Mouse (Mus musculus): ENCODE measurements around the gene Sos1. TPM values are rescaled to one million over a fixed set of nuclear protein-coding genes. Genes with fewer than 3 reads are reported as not detected.

Gene Sos1
- polyA plus RNA-seq, 1 experiment from 2014 or later = 2.2 TPM

- Histone ChIP-seq H3K4me3 (ENCODE audit: low read depth, low read length) (no peak overlapping the region), H3K9me3 (ENCODE audit: control insufficient read depth, low read length) (no peaks in the 10 kb centered on the region), H3K4me1 (replicated peaks; ENCODE audit: control insufficient read depth, insufficient read depth) (no peaks in the 10 kb centered on the region), H3K27ac (replicated peaks) (no peak overlapping the region), H3K4me2 (replicated peaks; ENCODE audit: low read depth) (no peak overlapping the region), H3K9ac (ENCODE audit: low read length) (no peak overlapping the region), H3K36me3 (ENCODE audit: control insufficient read depth, insufficient read depth, low read length) (no peaks in the 10 kb centered on the region), H3K27me3 (ENCODE audit: control insufficient read depth, insufficient read depth, low read length) (no peaks in the 10 kb centered on the region)
- ATAC-seq (ENCODE audit: low FRiP score, low TSS enrichment) = no peak
- TF ChIP-seq EP300 (optimal IDR thresholded peaks at IDR 0.05) (no peak), CTCF (IDR thresholded peaks at IDR 0.05; ENCODE audit: low read depth) (no peak)
- 68% methylated on average over 9 of the region's 9 CpGs for WGBS
- no peak for DNase-seq (ENCODE audit: low spot score)
Measured at GRCm38 (mm10) chr17:80517244-80517643, 37.0 kb upstream of the Sos1 start.

DNA sequence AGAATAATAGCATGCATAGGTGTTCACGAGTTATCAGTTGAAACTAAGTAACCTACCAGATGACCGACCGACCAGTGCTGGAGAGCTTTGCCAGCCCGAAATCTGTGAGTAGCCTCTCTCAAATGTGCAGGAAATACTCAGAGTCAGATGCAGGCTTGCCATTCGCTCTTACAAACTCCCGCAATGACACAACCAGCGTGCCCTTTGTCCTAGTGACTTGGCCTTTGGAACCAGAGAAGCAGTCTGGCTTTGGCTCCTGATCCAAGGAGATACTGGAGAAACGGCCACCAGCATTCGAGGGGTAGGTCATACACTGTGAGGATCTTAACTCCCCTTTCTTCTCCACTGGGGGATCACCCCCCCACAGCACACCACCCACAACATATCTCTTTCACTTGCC, 35.7 kb upstream of the Sos1 start:
- Histone ChIP-seq H3K4me2 (replicated peaks; ENCODE audit: low read depth) (no peak overlapping the region), H3K9me3 (ENCODE audit: control insufficient read depth, low read length) (no peaks in the 10 kb centered on the region), H3K4me3 (ENCODE audit: low read depth, low read length) (no peak overlapping the region), H3K9ac (ENCODE audit: low read length) (no peak overlapping the region), H3K27ac (replicated peaks) (no peak overlapping the region), H3K27me3 (ENCODE audit: control insufficient read depth, insufficient read depth, low read length) (no peaks in the 10 kb centered on the region), H3K4me1 (replicated peaks; ENCODE audit: control insufficient read depth, insufficient read depth) (no peaks in the 10 kb centered on the region), H3K36me3 (ENCODE audit: control insufficient read depth, insufficient read depth, low read length) (no peaks in the 10 kb centered on the region)
- ATAC-seq (ENCODE audit: low FRiP score, low TSS enrichment) (no peak), DNase-seq (ENCODE audit: low spot score) (no peak)
- 88% methylated on average over 9 of the region's 9 CpGs for WGBS
- no peak for TF ChIP-seq CTCF (IDR thresholded peaks at IDR 0.05; ENCODE audit: low read depth)
- TF ChIP-seq EP300 (optimal IDR thresholded peaks at IDR 0.05) = no peak

- Histone ChIP-seq H3K9me3 (ENCODE audit: control insufficient read depth, low read length) (no peaks in the 10 kb centered on the region), H3K36me3 (ENCODE audit: control insufficient read depth, insufficient read depth, low read length) (no peaks in the 10 kb centered on the region), H3K27ac (replicated peaks) (no peak overlapping the region), H3K27me3 (ENCODE audit: control insufficient read depth, insufficient read depth, low read length) (no peaks in the 10 kb centered on the region), H3K4me1 (replicated peaks; ENCODE audit: control insufficient read depth, insufficient read depth) (no peaks in the 10 kb centered on the region), H3K9ac (ENCODE audit: low read length) (no peak overlapping the region), H3K4me3 (ENCODE audit: low read depth, low read length) (no peak overlapping the region), H3K4me2 (replicated peaks; ENCODE audit: low read depth) (no peak overlapping the region)
- no peak for DNase-seq (ENCODE audit: low spot score)
- no peak for ATAC-seq (ENCODE audit: low FRiP score, low TSS enrichment)
- no peak for TF ChIP-seq EP300 (optimal IDR thresholded peaks at IDR 0.05)
- no peak for TF ChIP-seq CTCF (IDR thresholded peaks at IDR 0.05; ENCODE audit: low read depth)
- 82% methylated on average over 7 of the region's 7 CpGs for WGBS
Measured at GRCm38 (mm10) chr17:80515513-80515912, 35.3 kb upstream of the Sos1 start.

GRCm38 (mm10) chr17:80513766-80514165, 33.5 kb upstream of the Sos1 start:
- H3K27ac ChIP-seq (replicated peaks) = no peak overlapping the region
- DNase-seq (ENCODE audit: low spot score) = no peak
- no peak overlapping the region for H3K9ac ChIP-seq (ENCODE audit: low read length)
- WGBS = 37% methylated on average over 8 of the region's 8 CpGs
- H3K4me1 ChIP-seq (replicated peaks; ENCODE audit: control insufficient read depth, insufficient read depth) = no peaks in the 10 kb centered on the region
- H3K4me2 ChIP-seq (replicated peaks; ENCODE audit: low read depth) = no peak overlapping the region
- no peak for ATAC-seq (ENCODE audit: low FRiP score, low TSS enrichment)
- no peaks in the 10 kb centered on the region for H3K36me3 ChIP-seq (ENCODE audit: control insufficient read depth, insufficient read depth, low read length)
- H3K9me3 ChIP-seq (ENCODE audit: control insufficient read depth, low read length) = no peaks in the 10 kb centered on the region
- TF ChIP-seq EP300 (optimal IDR thresholded peaks at IDR 0.05) = no peak
- TF ChIP-seq CTCF (IDR thresholded peaks at IDR 0.05; ENCODE audit: low read depth) = no peak
- no peaks in the 10 kb centered on the region for H3K27me3 ChIP-seq (ENCODE audit: control insufficient read depth, insufficient read depth, low read length)
- no peak overlapping the region for H3K4me3 ChIP-seq (ENCODE audit: low read depth, low read length)

GRCm38 (mm10) chr17:80510459-80510855, 30.2 kb upstream of the Sos1 start:
- Histone ChIP-seq H3K9me3 (ENCODE audit: control insufficient read depth, low read length) (no peaks in the 10 kb centered on the region), H3K4me1 (replicated peaks; ENCODE audit: control insufficient read depth, insufficient read depth) (no peaks in the 10 kb centered on the region), H3K36me3 (ENCODE audit: control insufficient read depth, insufficient read depth, low read length) (no peaks in the 10 kb centered on the region), H3K9ac (ENCODE audit: low read length) (no peak overlapping the region), H3K27me3 (ENCODE audit: control insufficient read depth, insufficient read depth, low read length) (no peaks in the 10 kb centered on the region), H3K4me2 (replicated peaks; ENCODE audit: low read depth) (no peak overlapping the region), H3K27ac (replicated peaks) (no peak overlapping the region), H3K4me3 (ENCODE audit: low read depth, low read length) (no peak overlapping the region)
- DNase-seq (ENCODE audit: low spot score) (no peak), ATAC-seq (ENCODE audit: low FRiP score, low TSS enrichment) (no peak)
- TF ChIP-seq EP300 (optimal IDR thresholded peaks at IDR 0.05) = no peak
- no peak for TF ChIP-seq CTCF (IDR thresholded peaks at IDR 0.05; ENCODE audit: low read depth)
- 54% methylated on average over 3 of the region's 3 CpGs for WGBS

DNA sequence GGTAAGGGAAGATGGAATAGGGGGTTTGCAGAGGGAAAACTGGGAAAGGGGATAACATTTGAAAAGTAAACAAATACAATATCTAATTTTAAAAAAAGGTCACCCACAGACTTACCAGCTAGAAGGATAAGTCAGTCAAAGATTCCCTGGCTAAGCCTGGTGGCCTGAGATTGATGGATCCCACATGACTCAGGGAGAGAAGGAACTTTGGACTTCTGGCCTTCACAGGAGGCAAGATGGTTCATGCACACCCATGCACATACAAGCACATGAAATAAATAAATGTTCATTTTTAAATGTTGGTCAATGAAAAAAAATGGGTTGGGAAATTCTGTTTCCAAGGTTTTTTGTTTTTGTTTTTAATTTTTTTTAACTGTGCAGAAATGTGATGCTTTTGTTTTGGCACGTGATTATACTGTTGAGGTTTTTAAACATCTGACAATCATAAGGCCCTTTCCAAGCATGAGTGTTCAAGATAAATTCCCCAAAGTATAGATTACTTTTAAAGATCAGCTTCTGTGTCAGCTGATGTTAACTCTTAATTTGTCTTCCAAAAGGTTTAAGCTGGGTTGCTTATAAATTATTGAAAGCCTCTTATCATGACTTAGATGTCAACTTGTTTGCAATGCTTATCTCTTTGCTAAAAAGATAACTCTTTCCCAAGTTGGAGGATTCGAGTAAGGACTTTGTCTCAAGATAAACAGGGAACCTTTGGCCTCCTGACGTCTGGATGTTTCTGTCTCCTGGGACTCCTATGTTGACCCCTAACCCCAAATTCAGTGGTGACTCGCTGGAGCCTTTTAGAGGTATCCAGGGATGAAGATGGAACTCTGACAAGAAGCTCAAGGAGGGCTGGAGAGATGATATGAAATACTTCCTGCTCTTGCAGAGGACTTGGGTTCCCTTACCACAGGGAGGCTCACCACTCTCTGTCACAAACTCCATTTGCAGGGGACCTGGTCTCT, 29.5 kb upstream of the Sos1 start:
- H3K4me3 ChIP-seq (ENCODE audit: low read depth, low read length) = no peak overlapping the region
- 13% methylated on average over 4 of the region's 4 CpGs for WGBS
- TF ChIP-seq EP300 (optimal IDR thresholded peaks at IDR 0.05) (no peak), CTCF (IDR thresholded peaks at IDR 0.05; ENCODE audit: low read depth) (no peak)
- H3K27ac ChIP-seq (replicated peaks) = no peak overlapping the region
- DNase-seq (ENCODE audit: low spot score) = no peak
- no peak overlapping the region for H3K4me2 ChIP-seq (replicated peaks; ENCODE audit: low read depth)
- H3K27me3 ChIP-seq (ENCODE audit: control insufficient read depth, insufficient read depth, low read length) = no peaks in the 10 kb centered on the region
- no peaks in the 10 kb centered on the region for H3K4me1 ChIP-seq (replicated peaks; ENCODE audit: control insufficient read depth, insufficient read depth)
- no peak for ATAC-seq (ENCODE audit: low FRiP score, low TSS enrichment)
- no peaks in the 10 kb centered on the region for H3K9me3 ChIP-seq (ENCODE audit: control insufficient read depth, low read length)
- H3K9ac ChIP-seq (ENCODE audit: low read length) = no peak overlapping the region
- H3K36me3 ChIP-seq (ENCODE audit: control insufficient read depth, insufficient read depth, low read length) = no peaks in the 10 kb centered on the region
